Mouse (Mus musculus) small intestine, adult 2 months (tissue): ENCODE results near the gene Fnbp1.

Experiments
- CTCF ChIP-seq: fragments of 200-500 bp; IDR thresholded peaks from 2 replicates; pipeline ENCODE4 v1.5.1; 2012; ENCODE audit warnings: low read depth, mild to moderate bottlenecking, control low read depth, inconsistent platforms, low read length, moderate library complexity, mixed read lengths; ENCODE audit not compliant: insufficient replicate concordance, insufficient read length; ENCODE audit errors: extremely low read depth
- POLR2A ChIP-seq: fragments of 200-500 bp; IDR thresholded peaks from 2 replicates; pipeline ENCODE4 v1.6.1; 2012; ENCODE audit warnings: low read depth, mild to moderate bottlenecking, control low read depth, inconsistent platforms, low read length, moderate library complexity

DNA sequence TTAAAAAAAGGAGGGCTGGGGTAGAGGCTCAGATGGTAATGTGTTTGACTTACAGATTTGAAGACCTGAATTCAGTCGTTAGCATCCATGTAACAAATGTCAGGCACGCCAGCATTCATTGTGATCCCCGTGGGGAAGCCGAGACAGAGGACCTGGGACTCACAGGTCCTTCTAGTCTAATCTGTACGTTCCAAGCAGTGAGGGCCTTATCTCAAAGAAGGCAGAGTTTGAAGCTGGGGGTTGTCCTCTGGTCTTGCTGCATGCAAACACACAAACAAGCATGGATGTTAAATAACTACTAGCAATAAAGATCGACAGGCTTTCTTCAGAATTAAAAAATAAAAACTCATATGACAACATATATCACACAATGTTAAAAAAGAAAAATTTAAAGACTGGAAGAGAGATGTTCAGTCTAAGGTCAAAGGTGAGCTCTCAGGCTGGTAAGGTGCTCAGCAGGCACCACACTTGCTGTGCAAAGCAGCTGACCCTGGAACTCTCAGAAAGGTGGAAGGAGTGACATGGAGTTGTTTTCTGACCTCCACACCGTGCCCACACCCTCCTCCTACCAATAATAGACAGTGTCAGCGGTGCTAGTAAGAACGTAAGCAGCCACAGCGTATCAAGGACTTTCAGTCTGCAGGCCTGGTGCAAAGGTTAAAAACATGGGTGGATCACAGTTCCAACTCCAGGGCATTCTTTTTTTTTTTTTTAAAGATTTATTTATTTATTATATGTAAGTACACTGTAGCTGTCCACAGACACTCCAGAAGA is 18.5 kb upstream of the Fnbp1 start:
- TF ChIP-seq CTCF: no peak
- no peak for TF ChIP-seq POLR2A
